Mouse (Mus musculus): ENCODE measurements around the gene Mapk6. TPM values are rescaled to one million over a fixed set of nuclear protein-coding genes. Genes with fewer than 3 reads are reported as not detected.

Gene Mapk6
- polyA plus RNA-seq, 2 experiments: 9.3 to 17.1 TPM

- H3K9me3 ChIP-seq (ENCODE audit: control insufficient read depth, low read length): no peaks in the 10 kb centered on the region
- peaks cover 9 to 19% of the 10 kb centered on the region in 2 experiments for H3K4me1 ChIP-seq (replicated peaks; ENCODE audit: control insufficient read depth in 2 of 2, insufficient read depth in 2 of 2, low read length in 1 of 2)
- H3K9ac ChIP-seq (replicated peaks): no peak overlapping the region
- TF ChIP-seq CTCF (IDR thresholded peaks at IDR 0.05; ENCODE audit: low read depth): no peak
- TF ChIP-seq EP300 (IDR thresholded peaks at IDR 0.05; ENCODE audit: low read depth): no peak
- H3K4me2 ChIP-seq (ENCODE audit: low read depth): no peak overlapping the region
- H3K27me3 ChIP-seq (ENCODE audit: control insufficient read depth, insufficient read depth, low read length): no peaks in the 10 kb centered on the region
- DNase-seq (ENCODE audit: low read depth in 3 of 3, low spot score in 3 of 3) (no peak), ATAC-seq (ENCODE audit: insufficient read depth) (no peak)
- H3K27ac ChIP-seq: no peak overlapping the region
- no peak overlapping the region for H3K4me3 ChIP-seq (ENCODE audit: insufficient read depth in 1 of 2, low read depth in 2 of 2, low read length in 2 of 2)
- WGBS (ENCODE audit: insufficient replicate concordance): 50% methylated on average over 5 of the region's 5 CpGs
- no peaks in the 10 kb centered on the region for H3K36me3 ChIP-seq (replicated peaks; ENCODE audit: control insufficient read depth, insufficient read depth, low read depth)
These were observed 3.4 kb upstream of the Mapk6 start for GRCm38 (mm10) chr9:75413206-75413605.

- DNase-seq (ENCODE audit: low read depth in 3 of 3, low spot score in 3 of 3): no peak
- 29% methylated on average over 9 of the region's 9 CpGs for WGBS (ENCODE audit: insufficient replicate concordance)
- H3K4me3 ChIP-seq (ENCODE audit: insufficient read depth in 1 of 2, low read depth in 2 of 2, low read length in 2 of 2): no peak overlapping the region
These were observed 1.8 kb upstream of the Mapk6 start for GRCm38 (mm10) chr9:75411584-75411983.

GRCm38 (mm10) chr9:75410868-75411487 lies 1.2 kb upstream of the Mapk6 start:
- no peaks in the 10 kb centered on the region for H3K27me3 ChIP-seq (ENCODE audit: control insufficient read depth, insufficient read depth, low read length)
- TF ChIP-seq CTCF (IDR thresholded peaks at IDR 0.05; ENCODE audit: low read depth) (no peak), EP300 (IDR thresholded peaks at IDR 0.05; ENCODE audit: low read depth) (no peak)
- H3K4me2 ChIP-seq (ENCODE audit: low read depth): peak overlapping the region; percentile 95
- no peak for ATAC-seq (ENCODE audit: insufficient read depth)
- peaks cover 9 to 22% of the 10 kb centered on the region in 2 experiments for H3K4me1 ChIP-seq (replicated peaks; ENCODE audit: control insufficient read depth in 2 of 2, insufficient read depth in 2 of 2, low read length in 1 of 2)
- no peaks in the 10 kb centered on the region for H3K36me3 ChIP-seq (replicated peaks; ENCODE audit: control insufficient read depth, insufficient read depth, low read depth)
- no peak for DNase-seq (ENCODE audit: low read depth in 3 of 3, low spot score in 3 of 3)
- no peaks in the 10 kb centered on the region for H3K9me3 ChIP-seq (ENCODE audit: control insufficient read depth, low read length)
- no peak overlapping the region for H3K9ac ChIP-seq (replicated peaks)
- no peak overlapping the region; a peak in 1 of 4 replicates for H3K4me3 ChIP-seq (ENCODE audit: insufficient read depth in 1 of 2, low read depth in 2 of 2, low read length in 2 of 2)
- 28% methylated on average over 6 of the region's 6 CpGs for WGBS (ENCODE audit: insufficient replicate concordance)
- no peak overlapping the region for H3K27ac ChIP-seq

More at GRCm38 (mm10) chr9:75411584-75411983, 1.8 kb upstream of the Mapk6 start:
- no peak overlapping the region for H3K27ac ChIP-seq
- H3K27me3 ChIP-seq (ENCODE audit: control insufficient read depth, insufficient read depth, low read length): no peaks in the 10 kb centered on the region
- H3K36me3 ChIP-seq (replicated peaks; ENCODE audit: control insufficient read depth, insufficient read depth, low read depth): no peaks in the 10 kb centered on the region
- H3K9me3 ChIP-seq (ENCODE audit: control insufficient read depth, low read length): no peaks in the 10 kb centered on the region
- H3K4me2 ChIP-seq (ENCODE audit: low read depth): 0 out of 2 replicates have a peak overlapping the region, but pooled peaks have one; percentile 8
- no peak for ATAC-seq (ENCODE audit: insufficient read depth)
- H3K9ac ChIP-seq (replicated peaks): no peak overlapping the region
- TF ChIP-seq CTCF (IDR thresholded peaks at IDR 0.05; ENCODE audit: low read depth) (no peak), EP300 (IDR thresholded peaks at IDR 0.05; ENCODE audit: low read depth) (no peak)
- H3K4me1 ChIP-seq (replicated peaks; ENCODE audit: control insufficient read depth in 2 of 2, insufficient read depth in 2 of 2, low read length in 1 of 2): peaks cover 9 to 22% of the 10 kb centered on the region in 2 experiments

- H3K36me3 ChIP-seq (replicated peaks; ENCODE audit: control insufficient read depth, insufficient read depth, low read depth): no peaks in the 10 kb centered on the region
- TF ChIP-seq CTCF (IDR thresholded peaks at IDR 0.05; ENCODE audit: low read depth): no peak
- no peak for TF ChIP-seq EP300 (IDR thresholded peaks at IDR 0.05; ENCODE audit: low read depth)
- H3K4me2 ChIP-seq (ENCODE audit: low read depth): peak overlapping the region; percentile 95
- ATAC-seq (ENCODE audit: insufficient read depth): peak; percentile 76
- peak overlapping the region; percentile 74 for H3K9ac ChIP-seq (replicated peaks)
- DNase-seq (ENCODE audit: low read depth in 3 of 3, low spot score in 3 of 3): peak; percentile 42 to 52 (median 44)
- no peaks in the 10 kb centered on the region for H3K27me3 ChIP-seq (ENCODE audit: control insufficient read depth, insufficient read depth, low read length)
- no peaks in the 10 kb centered on the region for H3K9me3 ChIP-seq (ENCODE audit: control insufficient read depth, low read length)
- H3K4me3 ChIP-seq (ENCODE audit: insufficient read depth in 1 of 2, low read depth in 2 of 2, low read length in 2 of 2): peak overlapping the region; percentile 71
- peaks cover 9 to 20% of the 10 kb centered on the region in 2 experiments for H3K4me1 ChIP-seq (replicated peaks; ENCODE audit: control insufficient read depth in 2 of 2, insufficient read depth in 2 of 2, low read length in 1 of 2)
- under 1% methylated on average over 81 of the region's 90 CpGs for WGBS (ENCODE audit: insufficient replicate concordance)
- peak overlapping the region; percentile 67 for H3K27ac ChIP-seq
These were observed 564 bp downstream of the Mapk6 start for GRCm38 (mm10) chr9:75409031-75409851.
